In genomic region chr9:46186387-46186786, GRCm38 (mm10) we compare ENCODE assay signal across 1 mouse cellular context.
TF ChIP-seq lines count a peak whose summit lies in the region.

No protein-coding gene starts in this region.

TF ChIP-seq in CH12.LX, 34 proteins besides CTCF, POLR2A, EP300 and RAD21:
- no peak for TF ChIP-seq RCOR1 (conservative IDR thresholded peaks at IDR 0.05; ENCODE audit: low read depth, low read length)
- TF ChIP-seq SMC3 (IDR thresholded peaks at IDR 0.05; ENCODE audit: low read depth, low read length) = peak; percentile 42
TF ChIP-seq in CH12.LX: peak in this region for 1.
